Mouse (Mus musculus): ENCODE measurements around the gene Ap1g2.

The Ap1g2 gene

DNA sequence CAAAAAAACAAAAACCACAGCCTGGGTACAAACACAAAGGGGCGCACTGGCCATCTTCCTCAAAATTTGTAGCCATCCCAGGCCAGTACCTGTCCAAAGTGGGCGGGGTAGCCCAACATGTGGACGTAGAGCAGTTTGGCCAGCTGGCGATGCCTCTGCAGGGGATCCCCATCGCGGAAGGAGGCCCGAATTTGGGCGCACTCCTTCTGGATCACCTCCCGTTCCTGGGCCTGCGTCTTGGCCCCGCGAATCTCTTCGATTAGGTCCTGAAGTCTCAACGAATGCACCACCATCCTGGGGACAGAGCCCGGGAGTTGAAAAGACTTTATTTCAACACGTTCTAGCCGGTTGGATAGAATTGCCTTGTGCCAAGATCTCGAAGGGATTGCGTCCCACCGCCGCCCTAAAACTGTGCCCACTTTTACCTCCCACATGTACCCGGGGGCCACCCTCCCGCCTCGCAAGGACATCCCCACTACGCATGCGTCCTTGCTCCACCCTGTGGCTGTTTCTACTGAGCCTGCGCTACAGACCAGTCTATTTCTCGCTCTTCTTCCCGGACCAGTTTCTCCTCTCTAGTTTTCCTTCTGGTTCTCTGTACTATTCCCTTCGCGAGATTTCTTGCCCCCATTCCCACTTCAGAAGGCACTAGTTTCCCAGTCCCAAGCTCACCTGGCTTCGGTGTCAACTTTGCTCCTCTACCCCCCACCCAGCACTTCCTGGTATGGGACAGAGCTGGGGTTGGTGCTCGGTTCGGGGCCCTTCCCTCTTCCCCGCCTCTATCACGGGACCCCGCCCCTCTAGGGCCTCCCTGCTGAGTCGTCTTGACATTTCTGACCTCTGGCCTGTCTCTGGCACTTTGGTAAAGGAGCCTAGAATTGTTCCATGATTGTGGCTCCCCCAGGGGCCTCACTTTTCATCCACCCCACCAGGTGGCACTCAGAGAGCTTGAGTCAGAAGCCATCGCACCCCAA lies at the start of gene Ap1g2:
Ap1g2 (minus strand) TSS at position 758 of the 974 bp plus-strand sequence.
- DNase-seq (ENCODE audit: low spot score in 2 of 2): peak; percentile 77 to 79

GRCm38 (mm10) chr14:55152951-55153481 lies 46.6 kb upstream of the Ap1g2 start:
- DNase-seq (ENCODE audit: low spot score in 2 of 2): no peak

GRCm38 (mm10) chr14:55152174-55152573 lies 45.8 kb upstream of the Ap1g2 start:
- no peak for DNase-seq (ENCODE audit: low spot score in 2 of 2)

DNA sequence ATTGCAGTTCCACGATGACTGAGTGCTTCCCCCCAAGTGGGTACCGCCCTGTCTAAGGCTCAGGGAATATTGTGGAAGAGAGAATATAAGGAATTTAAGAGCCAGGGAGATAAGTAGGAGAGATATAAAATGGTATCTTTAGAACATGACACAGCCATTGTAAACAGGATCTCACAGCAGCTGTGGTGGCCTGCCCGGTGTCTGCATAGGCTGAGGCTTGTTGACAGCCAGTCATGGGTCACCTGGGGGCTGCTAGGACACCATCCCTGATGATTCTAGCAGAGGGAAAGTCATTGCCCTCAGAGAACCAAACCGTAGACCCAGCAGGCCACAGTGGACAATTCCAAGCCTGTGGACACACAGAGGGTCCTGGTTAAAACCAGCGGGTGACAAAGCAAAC lies 44.6 kb upstream of the Ap1g2 start:
- no peak for DNase-seq (ENCODE audit: low spot score in 2 of 2)

DNA sequence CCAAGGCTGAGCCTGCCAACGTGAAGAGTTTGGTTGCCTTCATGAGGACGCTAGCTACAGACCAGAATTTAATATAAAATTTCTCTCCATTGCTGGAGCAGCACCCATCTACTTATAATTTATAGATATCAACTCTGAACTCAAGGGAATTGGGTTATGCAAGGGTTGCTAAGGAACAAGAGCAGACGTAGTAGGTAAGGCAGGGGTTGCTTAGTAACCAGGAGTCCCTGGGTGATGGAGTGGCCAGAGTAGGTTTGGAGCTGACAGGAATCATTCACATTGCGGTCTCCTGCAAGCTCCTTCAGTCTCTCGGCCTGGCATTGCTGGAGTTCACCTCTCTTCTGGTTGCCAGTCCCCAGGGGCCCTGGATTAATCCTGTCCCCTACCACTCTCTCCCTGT lies 42.6 kb upstream of the Ap1g2 start:
- no peak for DNase-seq (ENCODE audit: low spot score in 2 of 2)

DNA sequence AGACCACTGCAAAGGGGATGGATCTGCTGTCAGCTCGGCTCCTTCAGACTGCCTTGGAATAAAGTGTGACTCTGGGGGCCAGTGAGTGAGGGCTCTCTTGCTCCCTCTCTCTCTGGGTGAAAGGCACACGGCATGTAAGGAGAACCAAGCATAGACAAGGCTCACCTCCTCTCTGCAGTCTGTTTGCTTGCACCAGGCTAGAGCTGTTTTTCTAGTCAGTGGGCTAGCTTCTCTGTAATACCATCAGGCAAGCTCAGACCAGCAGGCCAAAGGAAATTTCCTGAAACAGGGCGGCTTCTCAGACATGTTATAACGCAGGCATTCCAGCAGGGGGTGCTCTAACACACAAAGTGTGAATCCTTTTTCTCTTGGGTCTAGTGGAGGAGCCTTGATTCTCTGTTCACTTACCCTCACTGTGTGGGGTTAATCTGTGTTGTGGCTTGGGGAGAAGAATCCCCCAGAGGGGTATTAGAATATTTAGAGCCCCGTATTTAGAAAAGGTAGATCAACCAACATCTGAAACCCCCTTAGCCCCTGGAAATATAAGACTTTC lies 42.0 kb upstream of the Ap1g2 start:
- peak; percentile 16 to 80 for DNase-seq (ENCODE audit: low spot score in 2 of 2)

DNA sequence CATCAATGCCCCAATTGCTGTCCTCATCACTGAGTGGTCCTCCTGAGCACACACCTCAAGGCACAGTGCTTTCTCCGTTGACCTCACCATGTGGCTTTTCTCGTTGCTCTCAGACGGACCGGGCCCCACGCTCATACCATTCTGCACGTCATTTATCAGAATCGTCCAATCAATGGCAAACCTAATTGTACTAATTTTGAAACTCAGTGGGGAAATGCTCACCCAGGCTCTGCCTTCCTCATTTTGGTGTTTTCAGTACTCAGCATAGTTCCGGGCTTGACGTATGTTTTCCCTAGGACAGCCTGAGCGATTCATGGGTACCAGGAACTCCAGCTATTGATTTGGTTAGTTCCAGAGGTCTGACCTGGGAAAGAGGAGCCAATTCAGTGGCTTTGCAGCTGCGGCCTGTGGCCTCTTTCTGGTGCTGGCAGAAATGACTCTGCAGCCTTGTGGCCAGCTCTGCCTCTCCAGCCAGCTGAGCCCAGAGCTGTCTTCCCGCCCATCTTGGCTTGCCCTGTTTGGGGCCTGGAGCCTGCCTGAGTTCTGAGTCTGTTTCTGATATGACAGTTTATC lies 40.5 kb upstream of the Ap1g2 start:
- DNase-seq (ENCODE audit: low spot score in 2 of 2): no peak

- DNase-seq (ENCODE audit: low spot score in 2 of 2): no peak
Measured at GRCm38 (mm10) chr14:55146324-55146723, 39.9 kb upstream of the Ap1g2 start.

- DNase-seq (ENCODE audit: low spot score in 2 of 2): no peak
Measured at GRCm38 (mm10) chr14:55139313-55139712, 32.9 kb upstream of the Ap1g2 start.

GRCm38 (mm10) chr14:55135676-55136075 lies 29.3 kb upstream of the Ap1g2 start:
- no peak for DNase-seq (ENCODE audit: low spot score in 2 of 2)

DNA sequence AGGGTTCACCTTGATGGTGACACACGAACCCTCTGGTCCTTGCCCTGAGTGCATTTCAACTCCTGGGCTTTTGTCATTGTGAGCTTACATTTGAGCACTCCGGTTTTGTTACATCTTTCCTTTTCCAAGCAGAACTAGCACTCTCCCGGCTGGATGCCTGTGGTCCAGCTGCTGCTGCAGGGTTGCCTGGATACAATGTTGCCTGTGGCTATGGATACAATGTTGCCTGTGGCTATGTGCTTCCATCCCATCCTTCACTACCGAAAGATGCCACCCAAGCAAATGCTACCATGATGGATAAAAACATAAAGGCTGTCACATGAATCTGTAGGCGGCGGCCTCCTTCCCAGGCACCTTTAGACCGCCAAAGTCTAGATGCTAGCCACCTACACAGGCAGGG lies 20.1 kb upstream of the Ap1g2 start:
- DNase-seq (ENCODE audit: low spot score in 2 of 2): no peak

GRCm38 (mm10) chr14:55125711-55126110 lies 19.3 kb upstream of the Ap1g2 start:
- DNase-seq (ENCODE audit: low spot score in 2 of 2): no peak

DNA sequence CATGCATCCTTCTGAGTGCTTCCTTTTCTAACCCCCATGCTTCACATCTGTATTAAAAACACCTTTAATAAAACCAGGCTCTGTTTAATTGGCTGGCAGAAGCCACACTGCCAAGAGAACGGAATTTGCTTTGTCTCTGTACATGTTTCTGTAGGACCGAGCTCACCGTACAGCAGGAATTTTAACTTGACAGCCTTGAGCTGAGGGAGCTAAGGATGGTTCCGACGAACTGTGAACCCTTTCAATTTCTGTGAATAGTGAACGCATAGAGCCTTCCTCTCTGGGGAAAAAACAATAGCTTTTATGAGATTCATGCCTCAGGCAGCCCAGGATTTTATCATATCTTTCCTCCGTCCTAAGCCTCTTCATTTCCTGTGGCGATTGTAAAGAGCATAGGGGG lies 16.0 kb upstream of the Ap1g2 start:
- DNase-seq (ENCODE audit: low spot score in 2 of 2): no peak

DNA sequence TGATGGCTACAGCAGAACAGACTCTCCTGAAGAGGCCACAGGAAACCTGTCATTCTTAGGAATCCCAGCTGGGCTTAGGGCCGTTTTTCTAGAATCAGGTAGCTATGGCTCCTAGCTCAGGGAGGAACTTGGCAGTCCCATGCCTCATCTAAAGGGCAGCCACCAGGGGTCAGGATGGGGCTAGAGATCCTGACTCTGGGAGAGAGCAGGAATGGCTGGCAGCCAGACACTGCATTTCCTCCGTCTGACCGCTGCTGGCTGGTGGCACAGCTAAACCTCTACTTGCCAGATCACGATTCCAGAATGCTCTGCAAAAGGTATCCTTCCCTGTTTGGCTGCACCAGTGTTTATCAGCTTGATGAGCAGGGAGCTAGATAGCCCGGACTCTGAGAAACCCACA lies 15.6 kb upstream of the Ap1g2 start:
- DNase-seq (ENCODE audit: low spot score in 2 of 2): peak in 1 of 2 experiments; percentile 53

GRCm38 (mm10) chr14:55119421-55120134 lies 13.2 kb upstream of the Ap1g2 start:
- DNase-seq (ENCODE audit: low spot score in 2 of 2): no peak

DNA sequence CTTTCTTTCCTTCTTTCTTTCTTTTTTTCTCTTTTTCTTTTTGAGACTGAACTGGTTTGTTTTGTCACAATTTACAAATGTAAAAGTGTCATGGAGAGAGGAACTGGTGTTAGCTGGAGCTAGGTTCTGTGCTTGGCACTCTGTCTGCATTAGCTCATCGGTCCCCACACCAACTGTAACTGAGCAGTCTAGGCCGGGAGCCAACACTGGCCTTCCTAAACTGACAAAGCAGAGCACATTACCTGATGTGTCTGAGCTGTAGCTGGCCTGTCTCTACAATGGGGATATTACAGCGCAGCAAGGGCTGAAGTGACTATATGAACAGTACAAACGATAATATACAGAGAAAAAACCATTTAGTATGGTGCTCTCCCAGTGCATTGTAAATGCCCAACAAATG lies 12.5 kb upstream of the Ap1g2 start:
- no peak for DNase-seq (ENCODE audit: low spot score in 2 of 2)

- DNase-seq (ENCODE audit: low spot score in 2 of 2): no peak
Measured at GRCm38 (mm10) chr14:55116425-55117200, 10.2 kb upstream of the Ap1g2 start, which contains the start of gene Jph4. Jph4 (minus strand) TSS chr14:55116935.

- DNase-seq (ENCODE audit: low spot score in 2 of 2): no peak
Measured at GRCm38 (mm10) chr14:55115846-55116245, 9.5 kb upstream of the Ap1g2 start.

GRCm38 (mm10) chr14:55114759-55115701 lies 8.6 kb upstream of the Ap1g2 start:
- no peak for DNase-seq (ENCODE audit: low spot score in 2 of 2)

Measured in thymus, postnatal 10 days (tissue).